Mouse (Mus musculus) lung, postnatal 36 days (tissue): ENCODE data around the gene Tph1.
A peak's percentile ranks its signal among the peaks of the same experiment; 100 is the strongest.
"Not testable (repeated sequence)": the region's sequence is repeated elsewhere in the genome, so short reads cannot be mapped to it uniquely, and the experiment has no call there.

ENCODE experiments used
- DNase-seq: peaks from one replicate; pipeline ENCODE4 v3.0.0; 2022; ENCODE audit warnings: mixed read lengths

Gene Tph1

DNA sequence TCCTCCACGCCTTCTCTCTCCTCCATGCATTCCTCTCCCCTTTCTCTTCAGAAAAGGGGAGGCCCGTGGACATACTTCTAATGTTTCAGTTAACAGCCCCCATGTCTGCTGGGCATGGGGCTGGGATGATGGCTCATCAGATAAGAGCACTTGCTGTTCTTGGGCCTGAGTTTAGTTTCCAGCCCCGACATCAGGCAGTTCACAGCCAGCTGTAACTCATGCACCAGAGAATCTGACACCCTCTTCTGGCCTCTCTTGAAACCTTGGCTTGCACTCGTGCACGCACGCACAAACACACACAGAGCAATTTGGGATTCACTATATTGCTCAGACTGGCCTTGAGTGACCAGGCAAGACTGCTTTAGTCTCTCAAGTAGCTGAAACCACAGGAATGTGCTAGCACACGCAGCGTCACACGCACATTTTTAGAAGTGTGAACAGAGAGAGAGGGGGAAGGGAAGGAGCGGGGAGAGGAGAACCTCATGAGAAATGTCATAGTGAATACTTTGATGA is at the start of gene Tph1:
Gene Tph1 (minus strand): TSS at position 378 of the 513 bp plus-strand sequence.
- DNase-seq, result no peak

DNA sequence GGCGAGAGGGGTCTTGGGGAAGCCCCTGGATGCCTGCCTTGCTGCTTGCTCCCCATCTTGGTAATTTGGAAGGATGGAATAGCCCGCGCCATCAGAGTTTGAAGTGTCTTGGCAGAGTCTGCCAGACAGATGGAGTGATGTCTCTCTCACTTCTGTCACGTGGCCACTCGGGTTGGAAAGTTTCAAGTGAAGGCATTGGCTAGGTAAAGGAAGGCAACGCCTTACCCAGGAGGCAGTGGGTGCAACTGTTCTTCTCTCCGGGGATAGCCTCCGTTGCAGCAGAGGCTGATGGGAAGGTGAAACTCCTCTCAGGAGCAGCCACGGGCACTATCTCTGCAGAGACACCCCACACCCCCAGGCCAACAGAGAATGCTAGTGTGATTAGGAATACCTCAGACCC is 48.1 kb upstream of the Tph1 start:
- peak; percentile 25 for DNase-seq

DNA sequence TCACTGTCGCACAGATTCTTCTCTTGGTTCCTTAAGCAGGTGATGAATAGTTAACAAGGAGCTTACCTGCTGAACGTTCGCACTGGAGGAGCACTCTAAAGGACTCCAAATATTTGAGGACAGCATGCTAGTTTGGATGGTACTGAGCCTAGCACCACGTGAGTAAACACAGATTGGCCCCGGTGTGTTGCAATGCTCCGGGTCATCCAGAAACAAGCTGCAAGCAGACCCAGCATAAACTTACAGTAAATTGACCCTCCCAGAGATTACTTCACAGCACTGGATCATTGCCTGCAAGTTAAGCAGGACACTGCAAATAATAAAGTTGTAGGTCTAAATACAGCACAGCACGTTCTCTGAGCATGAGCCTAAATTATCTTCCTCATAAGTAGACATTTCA is 47.2 kb upstream of the Tph1 start:
- DNase-seq, result peak; percentile 91

DNA sequence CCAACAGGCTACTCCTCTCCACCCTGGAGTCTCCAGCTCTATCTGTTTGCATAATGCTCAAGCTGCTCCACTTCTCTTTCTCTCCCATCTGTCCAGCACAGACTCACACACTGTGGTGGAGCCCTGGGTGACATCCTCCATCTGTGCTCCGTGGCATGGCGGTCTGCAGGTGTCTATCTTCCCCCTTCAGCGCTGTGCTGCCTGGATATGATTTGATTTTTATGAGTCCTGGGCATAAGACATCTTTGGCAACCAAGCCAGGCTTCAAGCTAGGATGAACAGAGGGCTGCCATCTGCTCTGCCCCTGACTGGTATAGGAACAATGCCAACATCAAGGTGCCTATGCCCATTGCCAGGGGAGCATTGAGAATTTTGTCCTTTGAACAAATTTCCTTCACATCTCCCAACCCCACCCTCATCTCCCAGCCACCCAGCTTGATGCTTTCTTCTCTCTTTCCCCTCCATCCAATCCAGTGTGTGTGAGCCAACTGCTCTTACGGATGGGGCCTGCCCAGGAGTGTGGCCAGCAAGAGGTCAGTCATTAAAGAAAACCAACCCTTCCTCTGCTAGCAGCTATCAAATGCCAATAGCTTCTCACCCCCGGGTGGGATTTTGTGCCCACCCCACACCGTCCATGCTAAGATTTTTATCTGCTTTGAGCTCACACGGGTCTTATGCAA is 46.4 kb upstream of the Tph1 start:
- no peak for DNase-seq

DNA sequence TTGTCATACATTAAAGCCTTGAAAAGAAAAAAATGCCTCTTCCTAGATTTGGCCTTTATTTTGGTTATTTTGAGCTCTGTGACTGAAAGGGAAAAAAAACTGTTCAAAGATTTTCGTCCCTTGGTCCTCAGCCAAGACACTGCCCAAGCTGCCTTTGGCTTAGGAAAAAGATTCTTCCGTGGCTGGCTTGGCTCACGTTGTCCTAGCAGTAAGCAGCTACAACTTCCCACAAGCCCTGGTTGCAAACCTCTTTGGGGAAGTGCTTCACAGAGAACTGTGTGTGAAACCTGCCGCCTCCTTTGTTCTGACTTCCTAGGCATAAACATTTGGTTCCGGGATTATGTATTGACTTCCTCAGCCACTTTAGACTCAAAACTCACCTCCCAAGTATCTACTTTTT is 44.6 kb upstream of the Tph1 start:
- peak; percentile 80 for DNase-seq

DNA sequence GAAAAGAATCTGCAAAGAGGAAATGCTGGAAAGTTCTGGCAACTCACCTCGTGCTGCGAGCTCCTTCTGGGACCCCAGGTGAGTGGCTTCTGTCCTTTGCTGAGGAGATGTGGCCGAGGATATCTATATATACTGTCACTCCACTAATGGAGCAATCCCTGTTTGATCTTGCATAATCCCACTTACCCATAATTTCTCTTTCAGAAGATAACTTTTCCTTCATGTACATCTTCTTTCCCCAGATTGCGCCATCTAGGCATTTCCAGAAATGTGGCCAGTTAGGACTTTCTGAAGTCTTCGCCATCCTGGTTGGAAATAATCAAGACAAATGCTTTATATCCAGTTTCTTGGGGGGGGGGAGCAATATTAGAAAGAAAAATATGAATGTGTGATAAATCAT is 43.3 kb upstream of the Tph1 start, which contains the start of gene Saa3:
Gene Saa3 (minus strand): TSS at position 101 of the 400 bp plus-strand sequence.
- no peak for DNase-seq

DNA sequence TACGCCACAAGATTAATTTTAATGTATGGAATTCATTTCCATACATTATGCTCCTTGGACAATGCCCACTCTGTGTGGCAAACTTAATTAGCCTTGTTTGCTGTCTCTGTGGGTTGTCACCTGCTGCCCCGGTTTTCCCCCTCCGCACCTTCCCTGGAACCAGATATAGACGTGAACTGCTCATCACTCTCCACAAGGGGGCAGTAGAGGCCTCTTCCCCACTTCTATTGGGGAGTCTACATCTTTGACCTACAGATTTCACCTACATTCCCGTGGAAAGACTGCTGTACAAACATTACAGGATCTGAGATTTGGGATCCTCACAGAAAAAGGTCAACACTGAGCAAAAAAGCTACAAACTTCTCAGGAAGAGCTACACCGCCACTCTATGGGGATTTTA is 42.2 kb upstream of the Tph1 start:
- DNase-seq, result peak; percentile 77

DNA sequence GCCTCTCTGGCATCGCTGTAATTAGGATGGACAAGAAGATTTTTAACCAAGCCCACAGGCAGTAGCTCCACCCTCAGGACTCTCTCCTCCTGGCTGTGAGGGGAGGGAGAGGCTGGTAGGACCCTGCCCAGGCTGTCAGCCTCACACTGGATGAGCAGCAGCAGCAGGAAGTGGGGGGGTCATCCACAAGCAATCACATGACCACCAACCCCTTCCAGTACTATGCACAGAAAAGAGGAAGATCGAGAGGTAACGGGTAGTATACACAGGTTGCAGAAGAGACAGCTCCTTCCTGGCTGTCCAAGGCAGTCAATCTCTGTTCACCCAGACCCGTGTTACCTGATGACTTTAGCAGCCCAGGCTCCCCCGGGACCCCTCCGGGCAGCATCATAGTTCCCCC is 39.9 kb upstream of the Tph1 start:
- no peak for DNase-seq

DNA sequence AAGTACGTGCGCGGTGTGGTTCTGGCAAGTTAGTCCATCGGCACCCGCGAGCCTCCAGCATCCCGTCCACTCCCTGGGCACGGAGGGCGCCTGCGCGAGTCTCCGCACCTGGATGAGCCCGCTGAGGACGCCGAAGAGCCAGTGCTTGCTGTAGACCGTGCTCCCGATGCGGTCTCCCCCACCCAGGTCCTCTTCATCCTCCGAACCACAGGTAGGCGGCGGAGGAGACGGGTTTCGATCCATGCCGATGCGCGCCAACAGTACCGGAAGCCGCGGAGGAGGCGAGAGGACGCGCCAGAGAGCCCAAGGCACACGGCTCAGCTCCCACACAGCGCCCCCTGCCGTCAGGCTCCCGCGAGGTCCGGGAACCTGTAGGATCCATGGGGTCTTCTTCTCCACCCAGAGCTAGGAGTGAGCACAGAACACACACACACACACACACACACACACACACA is 38.1 kb upstream of the Tph1 start, which contains the start of gene Saal1:
Gene Saal1 (minus strand): TSS at position 291 of the 455 bp plus-strand sequence.
- DNase-seq, result peak; percentile 91

DNA sequence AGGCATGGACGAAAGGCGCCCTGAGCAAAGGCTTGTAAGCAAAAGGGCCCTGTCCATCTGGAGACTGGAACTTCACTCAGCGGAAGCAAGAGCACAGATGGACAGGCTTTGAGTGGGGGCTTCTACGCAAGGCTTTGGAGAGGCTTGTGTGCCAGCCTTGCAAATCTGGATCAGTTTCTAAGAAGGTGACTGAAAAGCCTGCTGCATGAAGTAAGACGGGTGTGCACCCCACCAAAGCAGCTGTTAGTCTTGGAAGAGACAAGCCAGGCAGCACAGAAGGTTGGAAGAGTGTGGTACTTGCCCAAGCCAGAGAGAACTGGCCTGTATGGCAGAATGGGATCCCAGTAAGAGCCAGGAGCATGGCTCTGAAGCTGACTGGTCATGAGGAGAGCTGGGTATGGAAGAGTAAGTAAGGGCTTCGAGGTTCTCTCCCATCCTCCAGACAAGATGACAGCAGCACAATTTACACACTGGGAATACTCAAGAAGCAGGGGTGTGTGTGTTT is 28.2 kb upstream of the Tph1 start:
- DNase-seq, result no peak

DNA sequence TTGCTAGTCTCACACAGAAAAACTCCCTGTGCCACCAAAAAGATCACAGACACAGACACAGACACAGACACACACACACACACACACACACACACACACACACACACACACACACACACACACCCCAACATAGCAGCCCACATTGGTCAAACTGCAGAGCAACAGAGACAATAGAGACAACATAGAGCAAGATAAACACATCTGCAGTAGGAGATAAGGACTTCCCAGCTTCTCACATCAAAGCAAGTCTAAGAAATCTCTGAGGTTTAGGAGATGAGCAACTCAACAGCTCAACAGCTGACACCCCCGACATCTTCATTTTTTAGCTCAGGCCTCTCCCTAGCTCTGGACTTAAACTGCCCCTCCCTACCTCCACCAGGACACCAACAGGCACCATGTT is 24.4 kb upstream of the Tph1 start:
- DNase-seq, result no peak

DNA sequence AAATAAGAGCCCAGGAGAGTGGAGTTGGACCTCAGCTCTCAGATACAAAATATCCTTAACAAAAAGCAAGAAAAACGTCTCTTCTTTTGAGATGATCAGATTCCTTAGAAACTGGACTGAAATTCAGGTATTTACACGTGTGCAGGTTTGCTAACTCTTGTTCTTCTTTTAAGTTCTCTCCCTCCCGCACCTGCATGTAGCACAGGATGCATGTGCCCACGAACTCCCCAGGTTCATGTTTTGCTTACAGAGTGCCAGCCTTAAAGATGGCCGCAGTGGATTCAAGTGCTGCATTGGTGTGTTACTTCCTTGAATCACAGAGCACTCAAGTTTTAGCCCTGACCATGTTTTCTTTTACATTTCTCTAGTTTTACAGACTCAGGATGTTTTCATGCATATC is 14.5 kb upstream of the Tph1 start:
- peak; percentile 6 for DNase-seq

DNA sequence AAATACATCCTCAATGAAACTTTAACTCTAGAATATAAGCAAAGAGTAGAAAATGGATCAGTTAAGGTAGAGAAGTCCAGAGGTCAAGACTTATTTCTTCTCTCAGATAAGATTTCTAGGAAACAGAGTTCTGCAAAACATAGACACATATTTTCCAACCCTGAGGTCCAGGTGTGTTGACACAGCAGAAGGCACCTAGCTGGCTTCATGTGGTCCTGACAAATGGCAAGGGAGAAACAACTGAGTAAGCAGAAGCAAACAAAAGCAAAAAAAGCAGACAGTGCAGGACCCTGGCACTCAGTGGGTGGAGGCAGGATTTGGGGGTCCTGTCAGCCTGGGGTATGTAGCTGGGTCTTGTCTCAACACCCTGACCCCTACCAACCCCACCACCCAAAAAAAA is 8.4 kb upstream of the Tph1 start:
- no peak for DNase-seq

DNA sequence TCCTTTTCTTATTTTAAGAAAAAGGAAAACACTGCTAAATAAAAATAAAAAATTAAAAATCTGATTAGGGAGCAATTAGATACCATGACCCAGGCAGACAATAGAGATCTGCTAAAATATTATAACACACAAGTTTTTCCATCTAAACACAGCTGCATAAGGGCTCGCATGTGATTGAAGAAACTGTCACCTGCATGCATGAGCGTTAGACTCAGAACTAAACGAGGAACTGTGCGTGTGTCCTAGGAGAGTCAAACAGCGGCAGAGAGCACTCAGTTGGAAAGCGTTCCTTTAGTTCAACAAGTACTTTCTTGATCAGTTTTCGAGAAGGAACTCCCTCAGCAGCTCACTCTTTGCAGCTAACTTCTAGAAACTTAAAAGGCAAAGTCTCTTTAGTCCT is 6.7 kb upstream of the Tph1 start:
- DNase-seq, result not testable (repeated sequence)

DNA sequence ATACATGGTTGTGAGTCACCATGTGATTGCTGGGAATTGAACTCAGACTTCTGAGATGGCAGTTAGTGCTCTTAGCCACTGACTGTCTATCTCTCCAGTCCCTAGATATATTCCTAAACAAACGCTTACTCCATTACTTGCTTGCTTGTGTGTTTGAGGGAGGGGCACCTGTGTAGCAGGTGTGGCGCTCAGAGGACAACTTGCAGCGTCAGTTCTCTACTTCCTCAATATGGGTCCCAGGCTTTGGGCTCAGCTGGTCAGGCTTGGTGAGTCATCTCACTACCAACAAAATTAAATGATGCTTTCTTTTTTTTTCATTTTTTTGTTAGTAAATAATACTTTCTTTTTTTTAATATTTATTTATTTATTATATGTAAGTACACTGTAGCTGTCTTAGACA is 6.1 kb upstream of the Tph1 start:
- no peak for DNase-seq

DNA sequence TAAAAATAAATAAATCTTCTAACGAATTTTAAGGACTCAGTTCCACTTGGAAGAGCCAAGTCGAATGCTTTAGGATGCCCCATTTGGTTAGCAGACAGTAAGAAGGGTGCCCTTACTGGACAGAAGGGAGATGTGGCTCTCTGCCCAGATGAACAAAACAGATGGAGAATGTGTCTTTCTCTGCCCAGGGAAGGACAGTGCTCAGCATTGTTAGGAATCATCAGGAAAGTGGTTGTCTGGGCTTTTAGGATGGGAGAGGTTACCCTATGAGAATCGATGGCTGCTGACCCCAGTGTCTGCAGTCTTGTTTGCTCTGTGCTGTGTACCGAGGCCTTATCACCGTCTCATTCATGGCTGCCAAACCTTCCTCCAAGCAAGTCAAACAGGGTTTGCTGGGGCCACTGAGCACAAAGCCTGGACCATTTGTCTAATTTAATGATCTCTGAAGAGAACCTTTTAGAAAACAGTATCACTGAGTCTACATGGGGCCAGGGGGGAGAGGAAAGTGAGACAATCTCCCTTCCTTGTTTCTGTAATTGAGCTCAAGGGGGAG is 4.5 kb upstream of the Tph1 start:
- DNase-seq, result no peak

DNA sequence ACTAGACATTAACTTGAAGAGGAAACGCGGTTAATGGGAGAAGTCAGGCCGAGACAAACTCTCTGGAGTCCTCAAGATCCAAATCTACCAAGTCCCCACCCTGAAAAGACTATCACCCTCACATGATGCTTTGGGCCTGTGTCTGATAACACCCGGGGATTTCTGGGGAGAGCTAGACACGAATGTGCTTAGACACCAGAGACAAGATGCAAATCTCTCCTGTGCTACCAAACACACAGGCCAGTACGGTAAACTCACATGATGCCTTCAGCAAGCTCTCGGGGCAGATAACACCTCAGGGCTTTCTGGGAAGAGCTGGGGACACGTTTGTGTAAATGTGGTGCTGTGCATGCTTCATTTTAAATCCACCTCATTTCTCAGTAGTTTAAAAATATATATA is 3.5 kb upstream of the Tph1 start:
- no peak for DNase-seq

DNA sequence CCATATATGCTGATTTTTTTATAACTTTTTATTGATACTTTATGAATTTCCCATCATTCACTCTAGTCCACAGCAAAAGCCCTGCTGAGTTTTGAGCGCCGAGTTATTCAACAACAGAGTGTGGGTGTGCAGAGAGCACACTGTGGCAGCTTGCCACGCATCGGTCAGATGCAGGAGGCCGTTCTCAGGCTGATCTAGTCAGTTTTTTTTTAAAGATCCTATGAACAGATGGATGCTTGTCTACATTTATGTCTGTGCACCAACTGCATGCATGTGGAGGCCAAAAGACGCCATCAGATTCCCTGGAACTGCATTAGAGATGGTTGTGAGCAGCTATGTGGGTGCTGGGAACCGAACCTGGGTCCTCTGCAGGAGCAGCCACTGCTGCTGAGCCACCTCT is 2.7 kb upstream of the Tph1 start:
- no peak for DNase-seq

DNA sequence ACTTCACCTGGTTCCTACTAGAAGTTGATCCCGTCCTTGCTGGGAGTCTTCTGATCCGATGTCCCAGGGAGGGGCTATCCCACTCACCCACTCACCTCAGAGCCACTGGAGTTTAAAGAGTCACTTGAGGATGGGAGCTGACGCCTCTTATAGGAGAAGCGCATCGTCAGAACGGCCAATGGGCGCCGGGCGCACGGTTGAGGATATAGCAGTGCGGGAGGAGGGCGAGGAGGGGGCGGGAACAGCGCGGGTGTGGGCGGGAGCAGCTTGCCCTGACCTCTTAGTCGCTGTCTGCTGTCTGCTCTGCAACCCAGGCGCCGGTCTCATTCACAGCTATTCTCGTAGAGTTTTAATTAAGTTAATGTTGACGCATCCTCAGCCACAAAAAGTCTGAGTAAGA is 5.1 kb downstream of the Tph1 start:
- DNase-seq, result no peak

DNA sequence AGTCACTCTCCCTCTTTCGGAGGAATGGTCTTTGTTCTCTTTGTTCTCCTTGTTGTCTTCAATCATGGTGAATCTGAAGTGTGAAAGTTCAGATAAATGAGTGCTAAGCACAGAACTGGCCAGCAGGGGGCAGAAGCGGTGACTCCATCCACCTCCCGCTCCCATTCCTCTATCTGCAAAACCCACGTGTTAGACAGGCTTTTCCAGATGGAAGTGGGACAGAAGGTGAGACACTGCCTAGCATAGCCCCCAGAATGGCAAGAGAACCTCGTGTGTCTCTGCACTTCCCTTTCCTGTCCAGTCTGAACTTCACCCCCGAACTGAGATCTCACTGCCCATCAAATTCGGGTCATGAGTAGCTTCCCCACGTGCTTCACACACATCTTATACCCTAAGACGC is 7.1 kb downstream of the Tph1 start:
- peak; percentile 16 for DNase-seq

DNA sequence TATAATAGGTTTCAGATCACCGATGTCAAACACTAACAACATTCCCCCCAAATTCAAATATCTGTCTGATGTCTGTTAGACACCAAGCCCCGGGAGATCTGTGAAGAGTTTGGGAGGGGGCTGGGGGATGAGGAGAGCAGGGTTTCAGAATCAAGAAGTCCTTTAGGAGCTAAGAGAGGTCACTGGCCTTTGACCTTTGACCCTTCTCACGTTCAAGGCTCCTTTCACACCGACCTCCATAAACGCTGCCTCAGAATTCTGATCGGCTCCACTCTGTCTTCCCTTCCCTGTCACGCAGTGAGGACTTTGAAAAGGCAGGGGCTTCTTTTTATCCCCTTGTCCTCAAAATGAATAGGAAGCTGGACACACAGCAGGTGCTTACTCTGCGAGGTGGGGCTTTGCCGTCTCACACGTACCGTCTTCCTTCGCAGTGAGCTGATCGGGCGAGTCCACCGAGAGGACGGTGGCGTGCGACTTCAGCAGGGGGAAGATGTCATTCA is 10.7 kb downstream of the Tph1 start:
- DNase-seq, result no peak

DNA sequence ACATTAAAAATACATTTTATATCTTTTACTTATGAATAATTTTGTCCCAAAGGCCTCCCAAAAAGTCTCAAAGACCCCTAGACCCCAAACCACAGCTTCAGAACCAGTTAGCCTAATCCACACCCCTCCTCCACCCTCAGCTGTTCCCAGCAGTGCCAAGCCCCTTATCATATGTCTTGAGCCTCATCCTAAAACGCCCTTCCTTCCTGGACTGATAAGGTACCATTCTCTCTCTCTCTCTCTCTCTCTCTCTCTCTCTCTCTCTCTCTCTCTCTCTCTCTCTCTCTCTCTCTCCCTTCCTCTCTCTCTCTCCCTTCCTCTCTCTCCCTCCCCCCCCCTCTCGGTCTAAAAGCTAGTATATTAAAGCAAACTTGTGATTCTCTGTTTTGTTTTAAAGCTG is 20.1 kb downstream of the Tph1 start:
- no peak for DNase-seq

DNA sequence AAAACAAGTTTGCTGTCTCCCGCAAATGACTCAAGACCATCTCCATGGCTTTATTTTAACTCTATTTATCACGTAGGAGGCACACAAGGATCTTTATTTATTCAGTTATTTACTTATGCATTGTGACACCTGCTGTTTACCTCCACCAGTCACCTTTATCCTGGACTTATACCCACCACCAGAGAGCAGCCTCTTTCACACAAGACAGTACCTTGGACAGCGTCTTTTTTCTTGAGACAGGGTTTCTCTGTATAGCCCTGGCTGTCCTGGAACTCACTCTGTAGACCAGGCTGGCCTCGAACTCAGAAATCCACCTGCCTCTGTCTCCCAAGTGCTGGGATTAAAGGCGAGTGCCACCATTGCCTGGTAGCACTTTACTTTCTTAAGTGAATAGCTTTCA is 22.1 kb downstream of the Tph1 start:
- not testable (repeated sequence) for DNase-seq

DNA sequence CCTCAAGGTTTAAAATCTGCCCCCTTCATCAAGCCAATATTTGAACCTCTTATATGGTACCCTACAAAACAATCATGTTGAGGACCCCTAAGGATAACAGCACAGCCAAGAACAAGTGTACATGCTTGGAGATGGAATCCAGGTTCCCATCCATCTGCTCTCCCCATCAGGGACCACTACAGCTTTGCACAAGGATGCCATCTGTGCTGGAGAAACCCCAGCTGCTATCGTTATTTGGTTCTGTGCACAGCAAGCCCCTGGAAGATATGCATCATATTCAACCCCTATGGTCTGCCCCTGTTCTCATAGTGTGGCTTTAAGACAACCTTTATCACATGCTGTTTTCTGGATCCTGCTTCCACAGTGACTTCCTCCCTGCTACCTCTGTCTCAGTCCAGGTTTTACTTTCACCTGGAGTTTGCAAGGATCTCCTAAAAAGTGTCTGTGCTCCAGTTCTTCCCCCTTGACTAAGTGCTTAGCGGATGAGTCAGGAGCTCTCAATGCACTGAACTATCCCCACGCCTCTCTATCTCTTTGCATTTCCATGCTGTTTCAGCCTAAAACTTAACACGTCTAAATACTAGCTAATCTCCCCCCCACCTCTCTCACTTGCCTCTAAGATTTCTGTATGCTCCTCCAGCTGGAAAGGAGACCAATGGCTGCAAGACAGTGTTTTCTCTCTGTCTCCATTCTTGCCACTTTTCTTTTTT is 23.8 kb downstream of the Tph1 start:
- no peak for DNase-seq
